Mouse (Mus musculus): ENCODE results near the gene Timm23.
A peak's percentile ranks its signal among the peaks of the same experiment; 100 is the strongest.
"Not testable (repeated sequence)": the region's sequence is repeated elsewhere in the genome, so short reads cannot be mapped to it uniquely, and the experiment has no call there.

Gene Timm23

DNA sequence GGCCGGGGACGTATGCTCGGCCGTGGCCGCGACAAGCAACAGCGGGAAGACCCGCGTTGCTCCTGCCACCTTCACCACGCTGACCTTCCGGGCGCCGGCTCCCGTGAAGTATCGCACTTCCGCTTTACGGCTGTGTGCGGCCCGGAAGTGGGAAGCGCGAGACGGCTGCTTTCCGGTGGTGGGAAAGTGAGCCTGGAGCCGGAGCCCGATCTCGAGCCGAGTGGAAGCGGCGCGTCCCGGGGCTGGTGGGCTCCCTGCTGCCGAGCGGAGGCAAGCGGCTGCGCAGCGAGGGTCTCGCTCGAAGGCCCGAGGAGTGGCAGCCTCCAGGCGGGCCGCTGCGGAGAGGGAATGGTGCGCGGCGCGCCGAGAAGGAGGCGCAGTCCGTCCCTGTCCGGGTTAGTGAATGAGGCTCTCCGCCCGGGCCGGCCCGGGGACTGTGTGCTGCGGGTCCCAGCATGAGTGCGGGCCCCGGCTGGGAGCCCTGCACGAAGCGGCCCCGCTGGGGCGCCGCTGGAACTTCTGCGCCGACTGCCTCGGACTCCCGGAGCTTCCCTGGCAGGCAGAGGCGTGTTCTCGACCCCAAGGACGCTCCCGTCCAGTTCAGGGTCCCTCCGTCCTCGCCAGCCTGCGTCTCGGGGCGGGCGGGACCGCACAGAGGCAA is at the start of gene Timm23, which contains the start of gene Parg:
TSS of gene Timm23 (minus strand) at position 108 of the 661 bp plus-strand sequence.
TSS of gene Parg (plus strand) at position 159 of the 661 bp plus-strand sequence.
- peak; percentile 88 for DNase-seq (ENCODE audit: low spot score)

DNA sequence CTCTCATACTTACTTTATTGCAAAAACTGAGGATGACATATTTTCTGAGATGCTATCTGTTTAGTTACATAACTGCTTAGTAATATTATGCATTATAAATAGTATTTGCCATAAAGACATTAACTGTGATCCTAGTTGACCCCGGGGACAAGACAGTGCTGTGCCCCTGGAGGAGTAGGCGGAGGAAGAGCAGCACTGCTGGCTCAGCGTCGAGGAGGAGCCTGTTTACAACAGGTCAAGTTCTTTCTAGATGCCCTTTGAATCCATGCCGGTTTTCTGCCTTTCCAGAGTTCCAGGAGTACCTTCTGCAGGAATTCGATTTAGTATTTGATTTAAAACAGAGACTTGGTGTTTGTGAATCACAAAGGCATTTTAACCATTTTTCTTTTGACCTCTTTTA is 47.9 kb upstream of the Timm23 start:
- no peak for DNase-seq (ENCODE audit: low spot score)

- DNase-seq (ENCODE audit: low spot score): no peak
Measured at GRCm38 (mm10) chr14:32246019-32246418, 44.3 kb upstream of the Timm23 start.

DNA sequence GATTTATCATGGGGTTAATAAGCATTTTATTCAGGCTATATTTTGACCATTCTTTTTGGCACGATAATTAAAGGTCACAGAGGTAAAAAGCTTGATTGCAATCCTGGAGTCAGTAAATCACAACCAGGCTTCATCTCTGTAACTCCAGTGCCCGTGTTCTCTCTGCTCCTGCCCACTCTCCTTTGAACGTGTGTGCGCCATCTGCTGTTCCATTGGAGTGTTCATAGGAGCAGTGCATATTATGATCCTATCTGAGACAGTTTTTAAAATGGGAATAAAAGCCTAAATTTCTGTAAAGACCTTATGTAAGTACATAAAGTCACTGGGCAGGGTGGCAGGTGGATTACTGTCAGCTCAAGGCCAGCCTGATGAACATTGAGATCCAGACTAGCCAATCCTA is 40.7 kb upstream of the Timm23 start:
- no peak for DNase-seq (ENCODE audit: low spot score)

DNA sequence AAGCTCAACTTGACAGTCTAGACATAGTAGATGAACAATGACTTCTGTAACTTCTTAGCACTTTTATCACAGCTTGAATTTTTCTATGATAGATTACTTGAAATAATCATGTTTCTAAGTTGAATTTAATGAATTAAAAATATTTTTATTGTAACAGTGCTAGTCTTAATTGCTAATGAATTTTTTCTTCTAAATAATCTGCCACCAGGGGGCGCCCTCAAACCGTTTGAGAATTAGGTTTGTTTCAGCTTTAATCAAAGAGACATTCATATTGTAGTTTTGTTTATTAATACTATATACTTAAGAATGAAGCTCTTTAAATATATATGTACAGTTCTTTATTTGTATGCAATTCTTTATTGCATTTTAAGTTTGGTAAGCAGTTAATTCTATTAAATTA is 27.3 kb upstream of the Timm23 start:
- DNase-seq (ENCODE audit: low spot score): peak; percentile 62

DNA sequence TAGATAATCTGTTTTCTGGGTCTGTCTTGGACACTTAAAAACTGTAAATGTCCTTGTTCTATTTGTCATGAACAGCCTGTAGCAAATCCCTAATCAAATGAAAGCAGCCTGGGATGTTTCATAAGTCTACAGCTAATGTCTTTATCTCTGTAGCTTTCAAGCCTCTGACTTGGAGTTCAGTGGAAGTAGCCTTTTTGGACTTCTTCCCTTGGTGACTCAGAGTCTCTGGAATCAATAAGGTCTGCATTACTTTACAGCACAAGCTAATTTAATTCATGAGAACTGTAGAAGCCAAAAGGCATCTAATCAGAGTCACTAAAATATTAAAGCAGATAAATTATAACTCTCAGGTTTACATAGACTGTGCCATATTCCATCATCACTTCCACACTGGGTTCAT is 24.9 kb upstream of the Timm23 start:
- no peak for DNase-seq (ENCODE audit: low spot score)

DNA sequence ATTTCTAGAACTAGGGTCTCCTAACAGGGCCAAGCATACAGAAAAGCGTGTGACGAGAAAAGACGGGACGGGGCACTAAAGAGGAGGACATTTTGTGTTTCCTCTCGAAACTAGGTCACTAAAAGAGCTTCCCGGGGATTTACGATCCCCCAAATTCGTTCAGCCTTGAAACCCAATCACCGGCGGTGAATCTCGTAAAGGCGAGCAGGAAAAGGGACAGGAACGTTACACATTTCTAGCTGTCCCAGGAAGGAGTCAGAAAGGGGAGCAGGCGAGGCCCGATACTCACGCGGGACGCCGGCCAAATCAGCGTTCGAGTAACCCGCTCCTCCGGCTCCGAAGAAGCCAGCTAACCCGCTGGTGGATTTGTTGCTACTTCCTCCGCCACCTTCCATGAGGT is 344 bp downstream of the Timm23 start:
- no peak for DNase-seq (ENCODE audit: low spot score)

- not testable (repeated sequence) for DNase-seq (ENCODE audit: low spot score)
Measured at GRCm38 (mm10) chr14:32193557-32193956, 8.1 kb downstream of the Timm23 start.

- peak; percentile 60 for DNase-seq (ENCODE audit: low spot score)
Measured at GRCm38 (mm10) chr14:32192437-32192836, 9.3 kb downstream of the Timm23 start.

DNA sequence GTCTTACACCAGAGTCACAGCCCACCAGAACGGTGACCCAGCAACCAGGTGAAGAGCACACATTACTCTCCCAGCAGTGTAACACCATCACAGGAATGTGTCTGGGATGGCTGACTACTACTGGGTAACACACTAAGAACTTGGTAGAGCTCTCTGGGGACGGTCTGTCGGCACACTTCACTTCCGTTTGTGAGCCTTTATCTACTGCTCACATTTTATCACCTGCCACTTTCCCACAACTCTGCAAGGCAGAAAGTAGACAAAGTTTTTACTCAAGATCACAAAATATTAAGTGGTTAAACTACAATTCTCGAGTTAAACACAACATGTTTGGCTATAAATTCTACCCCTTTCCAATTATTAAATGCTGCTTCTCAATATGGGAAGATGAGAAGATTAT is 9.8 kb downstream of the Timm23 start:
- DNase-seq (ENCODE audit: low spot score): no peak

DNA sequence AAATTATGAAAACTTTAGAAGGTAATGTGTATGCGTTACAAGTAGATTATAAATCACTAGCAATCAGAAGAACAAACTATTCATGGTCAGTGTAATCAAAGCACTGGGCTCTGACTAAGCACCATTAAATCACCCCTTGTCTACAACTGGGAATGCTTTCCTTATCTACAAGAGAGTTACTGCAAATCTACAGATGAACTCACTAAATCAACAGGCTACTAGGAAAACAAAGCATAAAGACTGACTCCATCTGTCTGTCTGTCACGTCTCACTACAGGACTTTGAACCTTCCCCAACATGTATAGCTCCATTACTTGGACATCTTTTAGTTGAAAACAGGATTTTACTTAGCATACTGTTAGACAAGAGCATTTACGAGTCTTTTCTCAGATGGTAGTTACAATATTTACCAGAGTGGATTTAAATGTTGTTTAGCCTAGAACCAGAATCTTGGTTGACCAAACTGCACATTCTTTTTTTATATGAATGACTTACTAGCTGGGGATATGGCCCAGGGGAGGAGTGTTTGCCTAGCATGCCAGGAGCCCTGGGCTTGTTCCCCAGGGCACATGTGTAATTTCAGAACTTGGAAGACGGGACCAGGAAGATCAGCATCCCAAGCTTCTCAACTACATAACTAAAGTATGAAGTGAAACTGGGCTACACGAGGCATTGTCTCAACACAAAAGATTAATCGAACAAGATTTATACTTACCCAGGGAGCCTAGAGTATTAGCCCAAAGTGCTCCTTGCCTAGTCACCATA is 10.9 kb downstream of the Timm23 start:
- DNase-seq (ENCODE audit: low spot score): no peak

- DNase-seq (ENCODE audit: low spot score): no peak
Measured at GRCm38 (mm10) chr14:32183846-32184245, 17.9 kb downstream of the Timm23 start.

- DNase-seq (ENCODE audit: low spot score): no peak
Measured at GRCm38 (mm10) chr14:32180861-32181260, 20.8 kb downstream of the Timm23 start.

- no peak for DNase-seq (ENCODE audit: low spot score)
Measured at GRCm38 (mm10) chr14:32179393-32180195, 22.1 kb downstream of the Timm23 start.

DNA sequence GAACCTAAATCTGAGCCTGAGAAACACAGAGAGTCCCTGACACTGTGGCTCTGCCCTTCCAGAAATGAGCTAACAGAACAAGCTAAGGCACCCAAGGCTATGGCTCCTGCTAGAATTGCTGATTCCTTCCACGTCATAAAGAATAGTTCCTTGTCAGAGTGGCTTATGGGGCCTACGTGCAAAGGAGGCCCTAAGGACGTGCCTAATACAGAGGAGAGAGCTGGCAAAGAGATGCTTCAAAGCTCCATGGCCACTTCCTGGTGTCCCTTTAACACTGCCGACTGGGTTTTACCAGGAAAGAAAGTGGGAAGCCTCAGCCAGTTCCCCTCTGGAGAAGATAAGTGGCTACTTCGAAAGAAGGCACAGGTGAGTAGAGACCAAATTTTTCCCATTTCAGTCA is 25.1 kb downstream of the Timm23 start:
- DNase-seq (ENCODE audit: low spot score): not testable (repeated sequence)

- no peak for DNase-seq (ENCODE audit: low spot score)
Measured at GRCm38 (mm10) chr14:32175310-32175709, 26.4 kb downstream of the Timm23 start.

GRCm38 (mm10) chr14:32170137-32170536 is 31.6 kb downstream of the Timm23 start:
- no peak for DNase-seq (ENCODE audit: low spot score)

DNA sequence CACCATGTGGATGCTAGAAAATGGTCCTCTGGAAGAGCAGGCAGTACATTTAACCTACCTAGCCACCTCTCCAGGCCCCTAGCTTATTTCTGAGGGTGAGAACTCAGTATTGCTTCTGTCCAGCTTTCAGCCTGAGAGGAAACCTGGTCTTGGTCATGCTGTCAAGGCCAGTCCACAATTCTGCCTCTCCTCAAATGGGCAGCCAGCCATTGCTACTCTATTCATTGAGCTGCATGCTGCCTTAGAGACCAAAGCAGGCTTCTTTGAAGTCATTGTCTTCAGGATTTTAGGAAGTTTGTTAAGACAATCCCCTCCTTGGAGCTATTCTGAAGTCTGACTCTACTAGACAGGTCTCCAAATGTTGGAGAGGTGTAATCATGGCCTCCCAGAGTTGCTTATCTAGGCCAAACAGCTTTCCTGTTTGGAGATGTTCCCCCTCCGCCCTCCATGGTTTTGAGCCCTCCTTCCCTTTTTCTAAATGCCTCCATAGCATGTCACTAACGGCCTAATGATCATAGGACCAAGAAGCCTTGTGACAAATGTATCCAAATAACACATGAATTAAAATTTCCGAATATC is 33.0 kb downstream of the Timm23 start:
- no peak for DNase-seq (ENCODE audit: low spot score)

- no peak for DNase-seq (ENCODE audit: low spot score)
Measured at GRCm38 (mm10) chr14:32167326-32167725, 34.4 kb downstream of the Timm23 start.

- DNase-seq (ENCODE audit: low spot score): no peak
Measured at GRCm38 (mm10) chr14:32166840-32167239, 34.9 kb downstream of the Timm23 start.

DNA sequence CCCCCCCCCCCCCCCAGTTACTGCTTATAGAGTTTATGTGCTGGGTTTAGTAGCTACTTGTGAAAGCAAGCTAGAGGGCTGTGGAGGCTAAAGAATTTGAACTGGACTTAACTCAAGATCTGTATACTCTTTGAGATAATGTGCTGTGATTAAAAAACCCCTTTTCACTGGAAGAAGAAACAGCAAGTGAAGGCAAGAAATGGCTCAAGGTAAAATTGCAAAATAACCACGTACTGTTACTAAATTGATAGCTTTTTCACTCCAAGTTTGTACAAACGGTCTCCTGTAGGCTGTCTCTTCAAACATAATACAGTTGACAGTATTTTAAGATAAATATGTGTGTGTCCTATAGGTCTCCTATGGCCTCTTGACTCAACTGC is 35.6 kb downstream of the Timm23 start:
- DNase-seq (ENCODE audit: low spot score): no peak
